Mouse (Mus musculus): ENCODE measurements at regions not wholly inside any gene's neighbourhood (a gene's known extent, or its start where the extent isn't known, plus 50 kb on each side); places are given as distances from the start of the nearest gene placed in this dataset.

DNA sequence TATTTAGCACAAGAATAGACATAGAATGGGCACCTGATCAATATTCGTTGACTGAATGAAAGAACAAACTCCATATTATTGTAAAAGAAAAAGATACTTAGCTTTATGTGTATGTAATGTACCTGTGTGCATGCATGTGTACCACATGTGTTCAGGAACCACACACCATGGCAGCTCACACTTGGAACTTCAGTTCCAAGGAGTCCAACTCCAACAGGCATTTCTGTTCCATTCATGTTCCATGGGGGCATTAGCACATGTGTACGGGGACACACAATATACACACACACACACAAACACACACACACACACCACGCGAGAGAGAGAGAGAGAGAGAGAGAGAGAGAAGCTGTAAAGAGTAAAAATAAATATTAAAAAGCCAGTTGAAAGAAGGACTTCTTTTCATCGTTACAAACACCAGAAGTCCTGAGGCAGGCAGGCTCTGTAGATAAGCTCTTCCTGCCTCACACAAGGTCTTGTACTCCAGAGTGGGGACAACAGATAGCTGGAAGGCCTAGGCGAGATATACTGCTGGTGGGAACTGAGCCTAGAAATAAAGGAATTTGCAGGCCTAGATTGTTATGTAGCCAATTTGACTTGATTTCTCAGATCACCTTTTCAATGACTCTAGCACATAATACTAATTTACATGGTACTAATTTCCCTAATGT lies 141.6 kb upstream of the Marcks start:
- no peaks in the 10 kb centered on the region for H3K79me2 ChIP-seq (replicated peaks; ENCODE audit: control insufficient read depth, extremely low read depth, insufficient read depth, poor library complexity, severe bottlenecking)
- TF ChIP-seq HCFC1 (IDR thresholded peaks at IDR 0.05; ENCODE audit: low read depth, low read length) (no peak), USF1 (IDR thresholded peaks at IDR 0.05; ENCODE audit: low read depth, low read length) (no peak), POLR2A (IDR thresholded peaks at IDR 0.05; ENCODE audit: low read depth, low read length) (no peak), EP300 (IDR thresholded peaks at IDR 0.05; ENCODE audit: low read length) (no peak), CHD2 (IDR thresholded peaks at IDR 0.05; ENCODE audit: low read length) (no peak), MAZ (IDR thresholded peaks at IDR 0.05; ENCODE audit: low read depth, low read length) (no peak), PAX5 (IDR thresholded peaks at IDR 0.05; ENCODE audit: low read length) (no peak), SMC3 (IDR thresholded peaks at IDR 0.05; ENCODE audit: low read depth, low read length) (no peak), ZC3H11A (IDR thresholded peaks at IDR 0.05; ENCODE audit: low read depth, low read length) (no peak), IRF4 (IDR thresholded peaks at IDR 0.05; ENCODE audit: low read depth, low read length) (no peak), JUN (IDR thresholded peaks at IDR 0.05; ENCODE audit: insufficient read depth, low read depth, low read length) (no peak), ELF1 (IDR thresholded peaks at IDR 0.05; ENCODE audit: low read depth, low read length) (no peak), CHD1 (IDR thresholded peaks at IDR 0.05; ENCODE audit: low read depth, low read length) (no peak), ETS1 (conservative IDR thresholded peaks at IDR 0.05; ENCODE audit: low read depth, low read length) (no peak)
- no peaks in the 10 kb centered on the region for H3K27me3 ChIP-seq (replicated peaks)
- H3K9me3 ChIP-seq (replicated peaks; ENCODE audit: low read length) = no peaks in the 10 kb centered on the region
- no peak for DNase-seq (ENCODE audit: extremely low read depth)
- H3K36me3 ChIP-seq (replicated peaks in 1 of 2; ENCODE audit: control insufficient read depth in 1 of 2, insufficient read depth in 1 of 2, low read length in 1 of 2) = no peaks in the 10 kb centered on the region
- H3K4me3 ChIP-seq (replicated peaks in 1 of 3; ENCODE audit: low read depth in 2 of 3, low read length in 2 of 3, poor library complexity in 1 of 3) = no peak overlapping the region
- dilution Hi-C loops (cut with MboI; ENCODE audit: extremely low pct_ligation_motif_present, extremely low pct_unique_long_range_greater_than_20kb, low sequenced_read_pairs) = no loop called here
- H3K9ac ChIP-seq (ENCODE audit: insufficient read depth, low read depth) = no peak overlapping the region
- H3K27ac ChIP-seq (ENCODE audit: insufficient read depth, low read depth) = no peak overlapping the region
- in situ Hi-C loops (cut with MboI; ENCODE audit: low pct_ligation_motif_present, low pct_unique_long_range_greater_than_20kb, low sequenced_read_pairs) = no loop called here
- H3K4me1 ChIP-seq (ENCODE audit: control insufficient read depth in 1 of 2, insufficient read depth in 2 of 2) = peaks cover 0 to 7% of the 10 kb centered on the region in 2 experiments; a peak in 1 of 4 replicates
- no peak overlapping the region for H3K4me2 ChIP-seq (ENCODE audit: insufficient read depth, low read depth, poor library complexity, severe bottlenecking)

DNA sequence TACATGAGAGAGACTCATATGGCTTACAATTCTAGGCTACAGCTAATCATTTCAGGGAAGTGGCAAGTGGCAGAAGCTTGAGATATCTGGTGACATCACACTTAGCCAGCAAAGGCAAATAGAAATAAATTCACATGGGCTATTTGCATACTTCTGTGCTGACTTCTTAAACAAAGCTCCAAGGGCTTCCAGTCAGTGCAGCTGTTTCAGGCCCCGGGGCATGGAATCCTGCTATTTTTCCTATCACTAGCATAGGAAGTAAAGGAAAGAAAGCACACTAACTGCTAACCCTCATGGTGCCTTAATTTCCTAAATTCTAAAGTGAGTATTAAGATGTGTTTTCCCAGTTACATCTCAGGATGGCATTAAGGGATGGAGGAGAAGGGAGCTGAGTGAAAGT lies 140.6 kb upstream of the Marcks start:
- Histone ChIP-seq H3K9ac (ENCODE audit: insufficient read depth, low read depth) (no peak overlapping the region), H3K27me3 (replicated peaks) (no peaks in the 10 kb centered on the region), H3K79me2 (replicated peaks; ENCODE audit: control insufficient read depth, extremely low read depth, insufficient read depth, poor library complexity, severe bottlenecking) (no peaks in the 10 kb centered on the region), H3K36me3 (replicated peaks in 1 of 2; ENCODE audit: control insufficient read depth in 1 of 2, insufficient read depth in 1 of 2, low read length in 1 of 2) (no peaks in the 10 kb centered on the region), H3K27ac (ENCODE audit: insufficient read depth, low read depth) (no peak overlapping the region), H3K9me3 (replicated peaks; ENCODE audit: low read length) (no peaks in the 10 kb centered on the region), H3K4me2 (ENCODE audit: insufficient read depth, low read depth, poor library complexity, severe bottlenecking) (no peak overlapping the region), H3K4me1 (ENCODE audit: control insufficient read depth in 1 of 2, insufficient read depth in 2 of 2) (peaks cover 0 to 7% of the 10 kb centered on the region in 2 experiments; a peak in 1 of 4 replicates), H3K4me3 (replicated peaks in 1 of 3; ENCODE audit: low read depth in 2 of 3, low read length in 2 of 3, poor library complexity in 1 of 3) (no peak overlapping the region)
- no peak for DNase-seq (ENCODE audit: extremely low read depth)
- in situ Hi-C loops (cut with MboI; ENCODE audit: low pct_ligation_motif_present, low pct_unique_long_range_greater_than_20kb, low sequenced_read_pairs) = no loop called here
- dilution Hi-C loops (cut with MboI; ENCODE audit: extremely low pct_ligation_motif_present, extremely low pct_unique_long_range_greater_than_20kb, low sequenced_read_pairs) = no loop called here
- TF ChIP-seq USF2 (conservative IDR thresholded peaks at IDR 0.05; ENCODE audit: low read depth, low read length) (no peak), JUND (conservative IDR thresholded peaks at IDR 0.05; ENCODE audit: low read depth, low read length) (no peak), CHD2 (IDR thresholded peaks at IDR 0.05; ENCODE audit: low read length) (no peak)

Measured in CH12.LX (cell line).